ENCODE assay signal across 8 mouse cellular contexts in the genomic region with DNA sequence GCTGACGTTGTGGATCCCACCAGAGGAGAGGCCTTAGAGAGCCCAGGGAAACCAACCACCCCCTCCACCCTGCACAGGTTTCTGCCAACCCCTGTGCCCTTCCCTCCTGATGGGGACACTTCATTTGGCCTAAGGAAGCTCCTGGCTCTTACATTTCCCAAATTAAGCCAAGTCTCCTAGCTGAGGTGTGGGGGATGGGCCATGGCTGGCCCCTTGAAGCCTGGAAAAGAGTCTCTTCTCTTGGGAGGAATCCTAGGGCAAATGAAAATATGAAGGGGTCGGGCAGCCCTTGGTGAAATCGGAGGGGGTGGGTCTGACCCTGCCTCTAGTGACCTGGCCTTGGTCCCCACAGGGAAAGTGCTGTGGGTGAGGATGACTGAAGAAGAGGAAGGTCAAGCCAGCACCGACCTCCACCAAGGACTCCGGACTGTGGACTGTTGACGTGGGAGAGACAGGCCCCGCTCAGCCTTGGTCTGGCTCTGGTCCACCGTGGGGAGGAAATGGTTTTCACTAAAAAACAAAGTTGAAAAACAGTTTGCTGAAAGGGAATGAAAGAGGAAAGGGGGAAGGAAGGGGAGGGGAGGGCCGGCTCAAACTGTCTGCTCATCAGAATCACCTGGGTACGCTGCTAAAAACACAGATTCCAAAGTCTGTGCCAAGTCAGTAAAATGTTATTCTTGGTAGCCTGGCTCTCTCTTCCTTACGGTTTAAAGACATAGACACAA.
A peak's percentile ranks its signal among the peaks of the same experiment; 100 is the strongest.
DNase-seq lines count a peak whose midpoint lies in the region; ATAC-seq and TF ChIP-seq lines count a peak whose summit lies in the region.

No protein-coding gene starts in this region.

- ATAC-seq in intestine, postnatal 0 days, result no peak
- ATAC-seq in liver, postnatal 0 days, result peak; percentile 71

- no peak for TF ChIP-seq EP300 in liver, postnatal 0 days (IDR thresholded peaks at IDR 0.05; ENCODE audit: low read depth)

- WGBS in intestine, postnatal 0 days, result 43% methylated on average over 11 of the region's 11 CpGs
- WGBS in liver, postnatal 0 days (ENCODE audit: insufficient replicate concordance), result 36% methylated on average over 11 of the region's 11 CpGs

- no peak overlapping the region for H3K9ac ChIP-seq in intestine, postnatal 0 days (ENCODE audit: low read depth, low read length)
- H3K9ac ChIP-seq in liver, postnatal 0 days (replicated peaks), result no peak overlapping the region

- no peaks in the 10 kb centered on the region for H3K36me3 ChIP-seq in intestine, postnatal 0 days (ENCODE audit: control insufficient read depth, insufficient read depth)
- no peaks in the 10 kb centered on the region for H3K36me3 ChIP-seq in liver, postnatal 0 days (replicated peaks; ENCODE audit: insufficient read depth, low read length)

- no peaks in the 10 kb centered on the region for H3K27me3 ChIP-seq in intestine, postnatal 0 days (replicated peaks; ENCODE audit: control insufficient read depth, insufficient read depth, low read length)
- H3K27me3 ChIP-seq in liver, postnatal 0 days (ENCODE audit: insufficient read depth, low read length), result no peaks in the 10 kb centered on the region

- peak; percentile 46 for DNase-seq in adrenal gland, adult 2 months
- DNase-seq in adrenal gland, adult 18-20 months (ENCODE audit: low spot score in 2 of 2), result no peak
- DNase-seq in fibroblast of lung, adult 2 months (ENCODE audit: low read depth), result peak; percentile 54
- peak; percentile 40 for DNase-seq in liver, postnatal 0 days
- DNase-seq in thymus, adult 18-20 months, result no peak
- DNase-seq in layer of hippocampus, adult 9-11 months, result no peak
- DNase-seq in left cerebral cortex, adult 18-20 months (ENCODE audit: low spot score in 2 of 2), result no peak

- no peak for TF ChIP-seq CTCF in intestine, postnatal 0 days (IDR thresholded peaks at IDR 0.05; ENCODE audit: low read depth)
- TF ChIP-seq CTCF in liver, postnatal 0 days (IDR thresholded peaks at IDR 0.05; ENCODE audit: low read depth), result no peak

- H3K4me3 ChIP-seq in intestine, postnatal 0 days (ENCODE audit: low read depth, low read length), result no peak overlapping the region
- H3K4me3 ChIP-seq in liver, postnatal 0 days (ENCODE audit: low read depth, low read length), result no peak overlapping the region

- 0 out of 2 replicates have a peak overlapping the region, but pooled peaks have one; percentile 15 for H3K27ac ChIP-seq in intestine, postnatal 0 days (ENCODE audit: low read depth, low read length)
- H3K27ac ChIP-seq in liver, postnatal 0 days (ENCODE audit: low read depth), result peak overlapping the region; percentile 23; the same call in 1 of the 2 replicates

- no peaks in the 10 kb centered on the region for H3K9me3 ChIP-seq in intestine, postnatal 0 days (ENCODE audit: control insufficient read depth)
- H3K9me3 ChIP-seq in liver, postnatal 0 days (ENCODE audit: low read length), result no peaks in the 10 kb centered on the region

- 0 out of 2 replicates have a peak, but pooled peaks cover 3% of the 10 kb centered on the region for H3K4me1 ChIP-seq in intestine, postnatal 0 days (replicated peaks; ENCODE audit: control insufficient read depth, insufficient read depth, low read length)
- peaks cover 27% of the 10 kb centered on the region for H3K4me1 ChIP-seq in liver, postnatal 0 days (ENCODE audit: insufficient read depth)

- no peak overlapping the region for H3K4me2 ChIP-seq in intestine, postnatal 0 days (replicated peaks; ENCODE audit: low read depth)
- no peak overlapping the region for H3K4me2 ChIP-seq in liver, postnatal 0 days (ENCODE audit: low read depth, low read length)

Comparison
In these comparisons a context has a peak if more than half of its experiments do, and no peak if none do; other contexts are left out.
1. DNase-seq: peak in adrenal gland, adult 2 months (single experiment), fibroblast of lung, adult 2 months (single experiment) and liver, postnatal 0 days (single experiment); none in adrenal gland, adult 18-20 months (0 of 2), thymus, adult 18-20 months (0 of 2), layer of hippocampus, adult 9-11 months (single experiment) and left cerebral cortex, adult 18-20 months (0 of 2).